Mouse (Mus musculus): Measurements from ENCODE around the gene Galnt14.

GRCm38 (mm10) chr17:73453646-73454045, 256.6 kb downstream of the Galnt14 start:
- TF ChIP-seq POLR2A (IDR thresholded peaks at IDR 0.05; ENCODE audit: borderline replicate concordance, extremely low read depth, low read depth, low read length) (no peak), CTCF (IDR thresholded peaks at IDR 0.05; ENCODE audit: insufficient read depth, low read length) (no peak)

Data from lung, adult 2 months (tissue).